Mouse (Mus musculus): ENCODE measurements around the gene Acan. TPM values are rescaled to one million over a fixed set of nuclear protein-coding genes. Genes with fewer than 3 reads are reported as not detected.

Acan gene
- polyA plus RNA-seq, 1 experiment from 2014 or later, result not detected

DNA sequence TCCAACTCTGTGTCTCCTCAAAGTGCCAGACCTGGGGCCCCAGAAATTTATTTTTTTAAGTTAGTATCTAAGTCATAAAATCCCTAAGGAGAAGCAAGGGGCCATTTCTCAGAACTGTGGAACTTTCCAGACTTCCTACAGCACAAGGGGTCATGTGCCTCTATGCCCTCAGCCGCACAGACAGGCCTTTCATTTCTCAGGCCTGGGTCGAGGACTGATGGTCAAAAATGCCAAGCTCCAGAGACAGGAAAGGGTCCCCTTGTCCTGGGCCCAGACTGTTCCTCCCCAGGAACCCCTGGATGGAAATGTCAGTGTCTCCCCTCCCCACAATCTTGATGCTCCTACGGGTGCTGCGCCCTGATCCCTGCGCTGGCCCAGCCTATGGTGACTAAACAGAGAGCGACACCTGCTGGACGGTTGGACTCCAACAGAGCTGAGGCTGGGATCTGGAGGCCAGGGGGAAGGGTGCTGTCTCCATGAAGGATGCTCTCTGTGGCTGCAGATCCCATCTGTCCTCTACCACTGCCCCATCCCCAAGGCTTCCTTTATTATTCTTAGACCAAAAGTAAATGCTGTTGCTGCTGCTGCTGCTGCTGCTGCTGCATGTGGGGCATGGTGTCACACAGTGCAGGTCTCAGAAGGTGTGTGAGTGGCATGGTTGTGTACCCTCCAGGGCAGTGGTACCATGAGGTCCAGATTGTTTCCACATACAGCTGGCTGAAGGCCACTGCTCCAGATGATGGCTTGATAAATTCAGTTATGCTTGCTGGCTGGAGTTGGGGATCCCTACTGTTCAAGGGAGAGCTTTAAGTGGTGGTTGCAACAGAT lies 27.5 kb downstream of the Acan start:
- no peak overlapping the region for H3K27ac ChIP-seq
- no peaks in the 10 kb centered on the region for H3K27me3 ChIP-seq
- ATAC-seq, result peak; percentile 77
- no peaks in the 10 kb centered on the region for H3K9me3 ChIP-seq (replicated peaks)
- H3K4me1 ChIP-seq, result no peaks in the 10 kb centered on the region
- H3K9ac ChIP-seq, result no peak overlapping the region
- no peak overlapping the region for H3K4me3 ChIP-seq
- H3K36me3 ChIP-seq (ENCODE audit: poor library complexity, severe bottlenecking), result no peaks in the 10 kb centered on the region
- WGBS, result 17% methylated on average over 7 of the region's 7 CpGs
- H3K4me2 ChIP-seq, result no peak overlapping the region

DNA sequence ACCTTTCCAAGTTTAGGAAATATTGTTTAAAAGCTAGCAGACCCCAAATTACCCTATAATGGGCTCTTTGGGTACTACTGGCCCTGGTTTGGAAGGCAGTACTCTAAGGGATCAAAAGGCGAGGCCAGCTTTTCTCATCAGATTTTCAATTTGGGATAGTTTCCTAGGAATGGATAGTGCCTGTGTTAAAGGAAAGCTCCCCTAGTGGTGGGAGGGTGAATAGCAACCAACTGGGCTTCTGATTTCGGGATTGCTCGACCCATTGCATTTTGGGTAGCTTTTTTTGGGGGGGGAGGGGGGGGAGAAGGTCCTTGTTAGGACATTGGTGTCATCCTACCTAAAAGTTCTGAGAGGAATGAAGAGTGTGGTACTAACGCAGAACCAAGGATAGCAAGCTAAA lies 35.8 kb downstream of the Acan start:
- no peaks in the 10 kb centered on the region for H3K27me3 ChIP-seq
- no peak for ATAC-seq
- no peak overlapping the region for H3K27ac ChIP-seq
- H3K9me3 ChIP-seq (replicated peaks), result no peaks in the 10 kb centered on the region
- no peaks in the 10 kb centered on the region for H3K4me1 ChIP-seq
- no peaks in the 10 kb centered on the region for H3K36me3 ChIP-seq (ENCODE audit: poor library complexity, severe bottlenecking)
- H3K4me3 ChIP-seq, result no peak overlapping the region
- no peak overlapping the region for H3K4me2 ChIP-seq
- WGBS, result 65% methylated on average over 4 of the region's 4 CpGs
- H3K9ac ChIP-seq, result no peak overlapping the region

DNA sequence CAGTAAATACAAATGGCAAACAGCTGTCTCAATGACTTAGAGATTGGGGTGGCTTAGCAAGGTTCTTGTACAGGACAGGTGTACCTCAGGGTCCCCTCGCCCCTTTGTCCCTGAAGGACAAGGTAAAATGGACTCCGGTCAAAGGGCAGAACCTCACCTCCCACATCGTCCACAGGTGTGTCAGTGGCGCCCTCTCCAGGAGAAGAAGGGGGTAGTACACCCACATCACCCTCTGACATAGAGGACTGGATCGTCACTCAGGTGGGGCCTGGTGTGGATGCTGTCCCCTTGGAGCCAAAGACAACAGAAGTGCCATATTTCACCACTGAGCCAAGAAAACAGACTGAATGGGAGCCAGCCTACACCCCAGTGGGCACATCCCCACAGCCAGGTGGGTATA lies 43.2 kb downstream of the Acan start:
- ATAC-seq, result no peak
- Histone ChIP-seq H3K4me3 (no peak overlapping the region), H3K4me2 (no peak overlapping the region), H3K4me1 (no peaks in the 10 kb centered on the region), H3K27me3 (no peaks in the 10 kb centered on the region), H3K9me3 (replicated peaks) (no peaks in the 10 kb centered on the region), H3K36me3 (ENCODE audit: poor library complexity, severe bottlenecking) (no peaks in the 10 kb centered on the region), H3K9ac (no peak overlapping the region), H3K27ac (no peak overlapping the region)
- 79% methylated on average over 5 of the region's 5 CpGs for WGBS

DNA sequence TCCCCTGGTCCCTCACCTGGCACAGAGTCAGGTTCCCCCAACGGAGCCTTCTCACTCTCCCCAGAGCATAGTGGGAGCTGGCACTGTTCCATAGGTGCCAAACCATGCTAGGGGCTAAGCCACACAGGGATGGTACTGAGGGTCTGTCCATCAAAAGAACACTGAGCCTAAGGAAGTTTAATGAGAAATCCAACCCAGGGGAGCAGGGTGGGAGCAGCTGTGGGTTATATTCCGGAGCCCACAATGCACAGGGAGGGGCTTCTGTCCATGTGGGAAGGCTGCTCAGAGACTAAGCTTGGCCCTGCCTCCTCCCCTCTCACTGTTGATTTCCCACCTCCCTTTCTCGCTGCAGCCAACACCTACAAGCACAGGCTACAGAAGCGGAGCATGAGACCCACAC lies 60.6 kb downstream of the Acan start:
- H3K36me3 ChIP-seq (ENCODE audit: poor library complexity, severe bottlenecking), result no peaks in the 10 kb centered on the region
- H3K4me3 ChIP-seq, result no peak overlapping the region
- H3K4me2 ChIP-seq, result no peak overlapping the region
- peaks cover 11% of the 10 kb centered on the region for H3K4me1 ChIP-seq
- 37% methylated on average over 4 of the region's 4 CpGs for WGBS
- no peak for ATAC-seq
- H3K27ac ChIP-seq, result no peak overlapping the region
- H3K9me3 ChIP-seq (replicated peaks), result no peaks in the 10 kb centered on the region
- no peak overlapping the region for H3K9ac ChIP-seq
- no peaks in the 10 kb centered on the region for H3K27me3 ChIP-seq

DNA sequence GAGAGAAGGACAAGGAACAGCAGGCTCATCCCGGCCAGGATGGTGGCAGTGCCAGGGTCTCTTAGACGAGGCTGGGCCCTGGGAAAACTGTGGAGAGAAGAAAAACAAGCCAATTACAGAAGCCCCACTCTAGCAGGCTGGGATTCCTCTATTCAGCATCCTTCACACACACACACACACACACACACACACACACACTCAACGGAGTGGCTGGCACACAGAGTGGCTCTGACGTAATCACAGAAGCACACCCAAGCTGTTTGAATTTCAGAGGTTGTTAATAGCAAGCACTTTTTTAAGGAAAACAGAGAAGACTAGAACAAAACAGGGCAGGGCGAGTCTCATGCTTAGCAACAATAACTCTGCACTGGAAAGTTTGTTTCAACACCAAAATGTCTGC lies 70.2 kb downstream of the Acan start:
- 72% methylated on average over 5 of the region's 5 CpGs for WGBS
- ATAC-seq, result peak; percentile 62; the same call in 1 of the 2 replicates
- Histone ChIP-seq H3K9ac (no peak overlapping the region), H3K4me3 (no peak overlapping the region), H3K4me2 (no peak overlapping the region), H3K9me3 (replicated peaks) (no peaks in the 10 kb centered on the region), H3K27me3 (no peaks in the 10 kb centered on the region), H3K36me3 (ENCODE audit: poor library complexity, severe bottlenecking) (no peaks in the 10 kb centered on the region), H3K4me1 (no peaks in the 10 kb centered on the region), H3K27ac (no peak overlapping the region)

DNA sequence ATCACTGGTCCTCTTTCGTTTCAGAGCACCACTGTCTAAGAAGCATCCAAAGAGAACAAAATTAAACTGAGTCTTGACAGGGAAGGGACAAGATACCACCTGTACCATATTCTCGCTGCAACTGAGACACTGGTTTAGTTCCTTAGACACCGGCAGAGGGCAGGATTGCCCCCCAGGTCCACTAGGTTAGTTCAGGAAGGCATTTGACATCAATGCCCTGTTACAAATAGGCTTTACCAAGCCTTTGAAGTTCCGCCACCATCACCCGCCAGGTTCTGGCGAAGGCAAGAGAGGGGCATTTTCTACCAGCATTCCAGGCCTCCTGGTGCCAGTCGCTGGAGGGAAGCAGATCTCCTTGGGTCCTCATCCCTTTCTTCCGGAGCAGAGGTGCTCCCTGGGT lies 76.6 kb downstream of the Acan start:
- WGBS, result 16% methylated on average over 8 of the region's 8 CpGs
- Histone ChIP-seq H3K9me3 (replicated peaks) (no peaks in the 10 kb centered on the region), H3K4me1 (peaks cover 20% of the 10 kb centered on the region), H3K27ac (no peak overlapping the region), H3K27me3 (peaks cover 13% of the 10 kb centered on the region), H3K9ac (0 out of 2 replicates have a peak overlapping the region, but pooled peaks have one; percentile 51), H3K36me3 (ENCODE audit: poor library complexity, severe bottlenecking) (peaks cover 9% of the 10 kb centered on the region; the same call in 1 of the 2 replicates), H3K4me3 (no peak overlapping the region; the same call in 1 of the 2 replicates), H3K4me2 (peak overlapping the region; percentile 53)
- ATAC-seq, result no peak

DNA sequence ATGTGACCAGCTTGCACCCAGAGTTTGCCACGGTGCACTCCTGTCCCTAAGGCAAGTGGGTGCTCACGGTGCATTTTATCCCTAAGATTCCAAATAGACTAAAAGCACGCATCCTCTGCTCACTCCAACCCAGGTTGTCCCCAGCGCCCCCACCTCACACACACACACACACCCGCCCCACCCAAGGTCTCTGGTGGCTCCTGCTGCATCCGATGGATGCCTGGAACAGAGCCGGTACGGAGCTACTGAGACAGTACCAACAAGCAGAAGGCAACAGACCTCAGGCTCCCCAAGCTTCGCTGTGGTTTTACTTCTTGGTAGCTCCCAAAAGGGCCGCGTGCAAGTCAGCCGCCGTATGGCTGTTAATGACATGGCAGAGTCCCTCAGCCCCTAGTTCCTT lies 77.1 kb downstream of the Acan start:
- peak; percentile 36; the same call in 1 of the 2 replicates for ATAC-seq
- 15% methylated on average over 13 of the region's 13 CpGs for WGBS
- peak overlapping the region; percentile 51 for H3K9ac ChIP-seq
- H3K9me3 ChIP-seq (replicated peaks), result no peaks in the 10 kb centered on the region
- peaks cover 20% of the 10 kb centered on the region for H3K4me1 ChIP-seq
- peaks cover 12% of the 10 kb centered on the region; the same call in 1 of the 2 replicates for H3K36me3 ChIP-seq (ENCODE audit: poor library complexity, severe bottlenecking)
- peaks cover 13% of the 10 kb centered on the region for H3K27me3 ChIP-seq
- H3K4me3 ChIP-seq, result peak overlapping the region; percentile 28
- no peak overlapping the region for H3K27ac ChIP-seq
- H3K4me2 ChIP-seq, result peak overlapping the region; percentile 53

DNA sequence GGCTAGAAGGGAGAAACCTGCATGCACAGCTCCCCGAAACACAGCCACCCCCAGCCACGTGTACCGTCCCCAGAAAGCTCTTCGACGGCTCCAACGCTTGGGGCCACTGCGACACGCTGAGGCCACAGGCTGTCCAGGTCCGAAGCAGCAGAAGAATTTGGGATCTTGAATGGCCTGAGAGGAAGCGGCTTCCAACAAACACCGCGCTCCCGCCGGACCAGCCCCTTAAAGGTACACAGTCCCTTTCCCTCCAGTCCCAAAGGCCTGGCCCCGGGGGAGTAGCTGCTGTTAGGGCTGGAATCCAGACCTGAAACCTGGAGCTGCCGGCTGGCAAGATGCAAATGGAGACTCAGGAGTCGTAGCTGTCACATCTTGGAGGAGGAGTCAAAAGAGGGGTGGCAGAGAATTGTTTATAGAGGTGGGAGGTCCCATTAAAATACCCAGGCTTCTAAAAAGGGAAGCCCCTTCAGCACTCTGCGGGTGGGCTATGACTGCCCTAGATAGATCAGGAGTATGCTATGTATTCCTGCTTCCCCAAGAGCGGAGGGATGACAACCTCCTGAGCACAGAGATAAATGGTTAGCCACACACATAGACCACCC lies 77.7 kb downstream of the Acan start, which contains the start of gene Hapln3:
Gene Hapln3 (minus strand): TSS at position 176 of the 602 bp plus-strand sequence.
- Histone ChIP-seq H3K9me3 (replicated peaks) (no peaks in the 10 kb centered on the region), H3K27ac (no peak within 1 kb of the TSS), H3K9ac (peak within 1 kb of the TSS; percentile 51), H3K4me2 (peak within 1 kb of the TSS; percentile 53), H3K27me3 (peaks cover 13% of the 10 kb centered on the region), H3K4me3 (peak within 1 kb of the TSS; percentile 28), H3K4me1 (peaks cover 20% of the 10 kb centered on the region), H3K36me3 (ENCODE audit: poor library complexity, severe bottlenecking) (peaks cover 17% of the 10 kb centered on the region; the same call in 1 of the 2 replicates)
- ATAC-seq, result peak; percentile 39
- WGBS, result 5% methylated on average over 19 of the region's 19 CpGs

DNA sequence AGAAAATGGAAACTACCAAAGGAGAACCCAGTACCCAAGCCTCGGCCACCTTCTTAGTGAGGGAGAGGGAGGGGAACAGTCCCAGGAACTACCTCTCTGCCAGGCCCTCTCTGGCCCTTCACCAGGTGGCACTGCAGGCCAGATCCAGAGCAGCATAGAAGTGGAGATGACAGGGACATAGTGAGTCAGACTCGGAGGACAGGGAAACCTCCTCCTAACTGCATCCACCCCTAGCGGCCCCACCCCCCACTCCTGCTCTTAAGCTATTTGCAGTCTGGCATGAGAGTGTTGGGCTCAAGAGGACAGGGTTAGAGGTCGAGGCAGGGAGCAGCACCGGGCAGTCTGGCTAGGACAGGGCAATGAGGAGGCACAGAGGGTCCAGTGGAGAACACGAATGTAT lies 80.1 kb downstream of the Acan start:
- Histone ChIP-seq H3K9ac (no peak overlapping the region), H3K4me2 (no peak overlapping the region), H3K36me3 (ENCODE audit: poor library complexity, severe bottlenecking) (peaks cover 24% of the 10 kb centered on the region; the same call in 1 of the 2 replicates), H3K27me3 (peaks cover 13% of the 10 kb centered on the region), H3K27ac (no peak overlapping the region), H3K4me3 (no peak overlapping the region), H3K4me1 (peaks cover 20% of the 10 kb centered on the region), H3K9me3 (replicated peaks) (no peaks in the 10 kb centered on the region)
- ATAC-seq, result no peak
- 39% methylated on average over 6 of the region's 6 CpGs for WGBS

DNA sequence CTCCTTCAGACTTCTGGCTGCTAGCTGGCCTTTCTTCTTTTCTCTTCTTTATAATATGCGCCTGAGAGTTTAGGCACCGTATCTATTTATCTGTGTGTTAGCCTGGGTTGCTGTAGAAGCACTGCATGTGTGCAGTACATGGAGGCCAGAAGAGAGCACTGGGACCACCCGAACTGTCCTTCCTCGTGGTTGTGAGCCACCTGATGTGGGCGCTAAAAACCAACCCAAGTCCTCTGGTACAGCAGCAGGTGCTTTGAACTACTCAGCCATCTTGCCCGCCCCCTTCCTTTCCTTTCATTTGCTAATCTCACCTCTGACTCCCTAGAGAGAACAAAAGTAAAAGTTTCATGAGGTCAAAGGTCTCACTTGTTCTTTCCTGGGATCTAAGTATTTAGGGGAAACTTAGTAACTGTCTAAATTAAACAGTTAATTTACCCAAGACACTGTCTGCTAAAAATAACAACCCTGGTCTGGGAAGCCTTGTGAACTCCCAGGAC lies 86.1 kb downstream of the Acan start:
- H3K4me1 ChIP-seq, result no peaks in the 10 kb centered on the region
- WGBS, result 51% methylated on average over 6 of the region's 6 CpGs
- H3K27ac ChIP-seq, result no peak overlapping the region
- no peak for ATAC-seq
- H3K9ac ChIP-seq, result no peak overlapping the region
- no peak overlapping the region for H3K4me3 ChIP-seq
- H3K36me3 ChIP-seq (ENCODE audit: poor library complexity, severe bottlenecking), result peaks cover 38% of the 10 kb centered on the region
- no peak overlapping the region for H3K4me2 ChIP-seq
- H3K27me3 ChIP-seq, result no peaks in the 10 kb centered on the region
- no peaks in the 10 kb centered on the region for H3K9me3 ChIP-seq (replicated peaks)

DNA sequence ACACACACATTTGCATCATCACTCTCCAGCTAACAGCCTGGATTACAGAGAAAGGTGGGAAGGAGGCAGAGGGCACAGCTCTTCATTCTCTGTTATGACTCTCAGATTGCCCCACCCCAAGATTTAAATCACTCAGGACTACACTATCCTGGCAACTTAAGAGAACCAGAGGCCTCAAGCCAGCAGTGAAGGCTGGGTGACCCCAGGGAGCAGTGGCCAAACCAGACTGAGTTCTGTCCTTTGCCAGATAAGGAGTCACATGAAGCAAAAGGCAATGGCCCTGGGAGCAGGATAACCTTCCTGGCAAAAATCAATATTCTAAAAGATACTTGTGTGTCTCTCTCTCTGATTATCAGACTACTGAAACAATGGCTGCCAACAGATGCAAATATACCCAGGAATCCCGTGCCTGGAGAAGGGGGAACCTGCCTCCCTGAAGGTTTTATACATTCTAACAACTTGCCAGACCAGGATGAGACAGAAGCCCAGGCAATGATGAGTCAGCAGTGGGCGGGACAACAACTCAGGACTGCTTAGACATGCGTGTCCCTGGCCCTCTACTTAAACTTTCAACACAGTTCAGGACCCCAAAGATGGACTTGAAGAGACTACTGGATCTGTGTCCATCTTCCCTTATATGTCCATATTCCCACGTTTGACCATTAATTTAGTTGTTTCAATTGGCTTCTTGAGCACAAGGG lies 86.8 kb downstream of the Acan start:
- Histone ChIP-seq H3K27me3 (no peaks in the 10 kb centered on the region), H3K27ac (no peak overlapping the region), H3K9me3 (replicated peaks) (no peaks in the 10 kb centered on the region), H3K36me3 (ENCODE audit: poor library complexity, severe bottlenecking) (peaks cover 33% of the 10 kb centered on the region), H3K4me1 (no peaks in the 10 kb centered on the region), H3K4me3 (no peak overlapping the region), H3K4me2 (no peak overlapping the region), H3K9ac (no peak overlapping the region)
- WGBS, result 58% methylated on average over 4 of the region's 4 CpGs
- no peak for ATAC-seq

DNA sequence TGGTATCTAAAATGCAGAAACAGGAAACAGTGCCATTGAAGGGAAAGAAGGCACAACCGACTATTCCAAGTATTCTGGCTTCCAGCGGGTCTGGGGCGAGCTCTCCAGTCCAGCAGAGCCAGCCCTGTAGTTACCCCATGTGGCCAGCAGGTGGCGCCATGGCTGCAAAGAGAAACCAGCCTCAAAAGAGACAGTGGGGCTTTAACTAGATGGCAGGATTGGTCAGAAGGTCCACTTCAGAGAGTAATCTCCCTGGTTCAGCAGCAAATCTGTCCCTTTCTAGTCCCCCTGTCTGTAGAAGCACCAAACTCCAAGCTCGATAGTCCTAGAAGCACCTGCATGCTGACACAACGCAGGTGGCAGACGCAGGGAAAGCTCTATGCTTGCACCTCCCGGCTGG lies 87.6 kb downstream of the Acan start:
- no peak overlapping the region for H3K4me2 ChIP-seq
- H3K4me3 ChIP-seq, result no peak overlapping the region
- WGBS, result 30% methylated on average over 8 of the region's 8 CpGs
- H3K36me3 ChIP-seq (ENCODE audit: poor library complexity, severe bottlenecking), result peaks cover 28% of the 10 kb centered on the region
- H3K27ac ChIP-seq, result no peak overlapping the region
- no peaks in the 10 kb centered on the region for H3K9me3 ChIP-seq (replicated peaks)
- no peaks in the 10 kb centered on the region for H3K4me1 ChIP-seq
- ATAC-seq, result peak; percentile 48
- H3K9ac ChIP-seq, result no peak overlapping the region; the same call in 1 of the 2 replicates
- H3K27me3 ChIP-seq, result no peaks in the 10 kb centered on the region
